Mouse (Mus musculus) small intestine, adult 2 months (tissue): ENCODE measurements around the gene Rbms1.

Experiments used
- CTCF ChIP-seq: fragments of 200-500 bp; IDR thresholded peaks from 2 replicates; pipeline ENCODE4 v1.5.1; 2012; ENCODE audit warnings: low read depth, mild to moderate bottlenecking, control low read depth, inconsistent platforms, low read length, moderate library complexity, mixed read lengths; ENCODE audit not compliant: insufficient replicate concordance, insufficient read length; ENCODE audit errors: extremely low read depth
- POLR2A ChIP-seq: fragments of 200-500 bp; IDR thresholded peaks from 2 replicates; pipeline ENCODE4 v1.6.1; 2012; ENCODE audit warnings: low read depth, mild to moderate bottlenecking, control low read depth, inconsistent platforms, low read length, moderate library complexity

DNA sequence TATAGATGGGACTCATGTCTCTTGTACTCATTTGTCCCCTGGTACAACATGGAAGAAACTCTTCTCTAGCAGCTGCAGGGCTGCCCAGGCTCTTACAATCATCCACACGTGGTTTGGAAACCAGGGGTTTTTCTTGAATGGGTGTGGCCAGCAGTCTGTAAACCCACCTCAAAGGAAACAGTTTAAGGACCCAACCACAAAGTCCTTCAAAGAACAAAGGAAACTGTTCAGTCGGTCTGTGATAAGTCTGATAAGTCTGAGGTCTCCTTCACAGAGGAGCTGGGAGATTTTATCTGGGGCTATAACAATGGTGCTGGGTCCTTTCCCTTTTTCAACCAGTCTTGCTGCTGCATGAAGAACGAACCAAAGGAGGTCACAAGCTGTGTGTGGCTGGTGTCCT lies 188.5 kb downstream of the Rbms1 start:
- TF ChIP-seq CTCF (no peak), POLR2A (no peak)
